Mouse (Mus musculus) olfactory bulb, adult 2 months (tissue): ENCODE measurements at regions not wholly inside any gene's neighbourhood (a gene's known extent, or its start where the extent isn't known, plus 50 kb on each side); places are given as distances from the start of the nearest gene placed in this dataset.
A peak's percentile ranks its signal among the peaks of the same experiment; 100 is the strongest.

Experiments used
- H3K27ac ChIP-seq: fragments of 200-500 bp; 2 replicates; pipeline ENCODE4 v1.5.1; 2012; ENCODE audit warnings: low read depth, low read length; ENCODE audit not compliant: insufficient read depth
- H3K4me1 ChIP-seq: fragments of 200-500 bp; 2 replicates; pipeline ENCODE4 v1.6.1; 2012; ENCODE audit warnings: low read length; ENCODE audit not compliant: control insufficient read depth, insufficient read depth
- H3K4me3 ChIP-seq: fragments of 200-500 bp; 2 replicates; pipeline ENCODE4 v1.5.1; 2012; ENCODE audit warnings: mild to moderate bottlenecking, low read depth, low read length, moderate library complexity; ENCODE audit not compliant: insufficient read depth
- CTCF ChIP-seq: fragments of 200-500 bp; IDR thresholded peaks from 2 replicates; pipeline ENCODE4 v1.5.1; 2012; ENCODE audit warnings: low read depth, mild to moderate bottlenecking, low read length, moderate library complexity; ENCODE audit not compliant: insufficient read depth
- POLR2A ChIP-seq: fragments of 200-500 bp; IDR thresholded peaks from 2 replicates; pipeline ENCODE4 v1.6.1; 2012; ENCODE audit warnings: mild to moderate bottlenecking, low read depth, low read length, moderate library complexity; ENCODE audit not compliant: insufficient read depth
- WGBS: fragments of 180-500 bp; shearing (Covaris S2); methylation state at CpG from one replicate; pipeline ENCODE4 v1.1.7; 2018; 5-methylcytosine and 5-hydroxymethylcytosine counted together

GRCm38 (mm10) chr3:149546256-149546655 lies 555.9 kb upstream of the Adgrl2 start:
- no peaks in the 10 kb centered on the region for H3K4me1 ChIP-seq
- no peak overlapping the region for H3K4me3 ChIP-seq
- WGBS = 80% methylated on average over 10 of the region's 10 CpGs
- TF ChIP-seq POLR2A = no peak
- no peak for TF ChIP-seq CTCF
- H3K27ac ChIP-seq = no peak overlapping the region

- 87% methylated on average over 4 of the region's 4 CpGs for WGBS
Observed at GRCm38 (mm10) chr3:149534183-149534582, 543.8 kb upstream of the Adgrl2 start.

GRCm38 (mm10) chr3:149530026-149530607 lies 539.8 kb upstream of the Adgrl2 start:
- TF ChIP-seq POLR2A = no peak
- no peak for TF ChIP-seq CTCF
- Histone ChIP-seq H3K27ac (no peak overlapping the region), H3K4me1 (no peaks in the 10 kb centered on the region), H3K4me3 (no peak overlapping the region)
- WGBS = 63% methylated on average over 13 of the region's 13 CpGs

More at GRCm38 (mm10) chr3:149534183-149534582, 543.8 kb upstream of the Adgrl2 start:
- TF ChIP-seq CTCF (no peak), POLR2A (no peak)
- no peak overlapping the region for H3K27ac ChIP-seq
- H3K4me3 ChIP-seq = no peak overlapping the region
- no peaks in the 10 kb centered on the region for H3K4me1 ChIP-seq

GRCm38 (mm10) chr3:149526509-149526908 lies 536.2 kb upstream of the Adgrl2 start:
- no peak overlapping the region for H3K27ac ChIP-seq
- 92% methylated on average over 3 of the region's 3 CpGs for WGBS
- TF ChIP-seq POLR2A = no peak
- no peak for TF ChIP-seq CTCF
- no peak overlapping the region for H3K4me3 ChIP-seq
- H3K4me1 ChIP-seq = no peaks in the 10 kb centered on the region

- Histone ChIP-seq H3K27ac (no peak overlapping the region), H3K4me3 (peak overlapping the region; percentile 21; the same call in 1 of the 2 replicates), H3K4me1 (peaks cover 8% of the 10 kb centered on the region)
- TF ChIP-seq CTCF (no peak), POLR2A (no peak)
- WGBS = 14% methylated on average over 15 of the region's 15 CpGs
Observed at GRCm38 (mm10) chr3:149519575-149519929, 529.2 kb upstream of the Adgrl2 start.

- TF ChIP-seq CTCF (no peak), POLR2A (no peak)
- Histone ChIP-seq H3K4me1 (peaks cover 8% of the 10 kb centered on the region), H3K4me3 (peak overlapping the region; percentile 21), H3K27ac (no peak overlapping the region)
- WGBS = 3% methylated on average over 27 of the region's 27 CpGs
Observed at GRCm38 (mm10) chr3:149518928-149519574, 528.7 kb upstream of the Adgrl2 start.

- WGBS = 88% methylated on average over 11 of the region's 11 CpGs
- TF ChIP-seq POLR2A (no peak), CTCF (no peak)
- peaks cover 8% of the 10 kb centered on the region for H3K4me1 ChIP-seq
- H3K4me3 ChIP-seq = no peak overlapping the region
- no peak overlapping the region for H3K27ac ChIP-seq
Observed at GRCm38 (mm10) chr3:149517537-149517936, 527.2 kb upstream of the Adgrl2 start.

- H3K27ac ChIP-seq = no peak overlapping the region
Observed at GRCm38 (mm10) chr3:149509178-149509577, 518.8 kb upstream of the Adgrl2 start.

GRCm38 (mm10) chr3:149508671-149509070 lies 518.3 kb upstream of the Adgrl2 start:
- Histone ChIP-seq H3K4me1 (no peaks in the 10 kb centered on the region), H3K4me3 (no peak overlapping the region), H3K27ac (no peak overlapping the region)
- WGBS = 95% methylated on average over 10 of the region's 10 CpGs
- TF ChIP-seq CTCF (no peak), POLR2A (no peak)

More at GRCm38 (mm10) chr3:149509178-149509577, 518.8 kb upstream of the Adgrl2 start:
- TF ChIP-seq CTCF (no peak), POLR2A (no peak)
- WGBS = 92% methylated on average over 6 of the region's 6 CpGs
- Histone ChIP-seq H3K4me3 (no peak overlapping the region), H3K4me1 (no peaks in the 10 kb centered on the region)
